Mouse (Mus musculus) midbrain, embryonic 16.5 days (tissue): ENCODE measurements around the gene Depdc1b. TPM values are rescaled to one million over a fixed set of nuclear protein-coding genes. Genes with fewer than 3 reads are reported as not detected.

Experiments used
- ATAC-seq: fragments of 200-750 bp; cut with Nextera tagmentation; 2 replicates; pipeline ENCODE4 v1.8.0; 2017; ENCODE audit warnings: moderate TSS enrichment
- H3K27ac ChIP-seq: fragments of 300-500 bp; sonication (generic); 2 replicates; pipeline ENCODE4 v1.5.1; 2014; ENCODE audit warnings: mild to moderate bottlenecking, low read length, mixed read lengths
- H3K27me3 ChIP-seq: fragments of 300-500 bp; sonication (generic); 2 replicates; pipeline ENCODE4 v1.6.1; 2014; ENCODE audit warnings: low read depth, low read length, mixed read lengths; ENCODE audit not compliant: control insufficient read depth, insufficient read depth
- H3K36me3 ChIP-seq: fragments of 300-500 bp; sonication (generic); 2 replicates; pipeline ENCODE4 v1.6.1; 2014; ENCODE audit warnings: mild to moderate bottlenecking, low read length, moderate library complexity, mixed read lengths; ENCODE audit not compliant: control insufficient read depth, insufficient read depth
- H3K4me1 ChIP-seq: fragments of 300-500 bp; sonication (generic); 2 replicates; pipeline ENCODE4 v1.6.1; 2014; ENCODE audit warnings: mild to moderate bottlenecking, low read length, mixed read lengths; ENCODE audit not compliant: control insufficient read depth, insufficient read depth
- H3K4me2 ChIP-seq: fragments of 300-500 bp; sonication (generic); 2 replicates; pipeline ENCODE4 v1.6.1; 2014; ENCODE audit warnings: mild to moderate bottlenecking, low read length, mixed read lengths
- H3K4me3 ChIP-seq: fragments of 300-500 bp; sonication (generic); 2 replicates; pipeline ENCODE4 v1.5.1; 2014; ENCODE audit warnings: low read depth, mild to moderate bottlenecking, low read length, moderate library complexity, mixed read lengths
- H3K9ac ChIP-seq: fragments of 300-500 bp; sonication (generic); 2 replicates; pipeline ENCODE4 v1.6.1; 2014; ENCODE audit warnings: low read depth, low read length, mixed read lengths
- H3K9me3 ChIP-seq: fragments of 300-500 bp; sonication (generic); replicated peaks from 2 replicates; pipeline ENCODE4 v1.6.1; 2014; ENCODE audit warnings: mild to moderate bottlenecking, low read length, mixed read lengths; ENCODE audit not compliant: control insufficient read depth, poor library complexity, severe bottlenecking
- WGBS: fragments of 180-500 bp; shearing (Covaris S2); extraction: QIAGEN DNeasy Blood & Tissue Kit; methylation state at CpG from one replicate; pipeline ENCODE4 v1.1.7; 2014; 5-methylcytosine and 5-hydroxymethylcytosine counted together
- polyA plus RNA-seq: library from polyadenylated mRNA; unstranded; fragments of >200 nt; fragmentation: Nextera tagmentation; extraction: Ambion mirVana; gene quantifications from 2 replicates; pipeline ENCODE4 v1.2.1, GENCODE M21; 2015

Depdc1b gene
- polyA plus RNA-seq, 1 experiment from 2014 or later, result 1.8 TPM

DNA sequence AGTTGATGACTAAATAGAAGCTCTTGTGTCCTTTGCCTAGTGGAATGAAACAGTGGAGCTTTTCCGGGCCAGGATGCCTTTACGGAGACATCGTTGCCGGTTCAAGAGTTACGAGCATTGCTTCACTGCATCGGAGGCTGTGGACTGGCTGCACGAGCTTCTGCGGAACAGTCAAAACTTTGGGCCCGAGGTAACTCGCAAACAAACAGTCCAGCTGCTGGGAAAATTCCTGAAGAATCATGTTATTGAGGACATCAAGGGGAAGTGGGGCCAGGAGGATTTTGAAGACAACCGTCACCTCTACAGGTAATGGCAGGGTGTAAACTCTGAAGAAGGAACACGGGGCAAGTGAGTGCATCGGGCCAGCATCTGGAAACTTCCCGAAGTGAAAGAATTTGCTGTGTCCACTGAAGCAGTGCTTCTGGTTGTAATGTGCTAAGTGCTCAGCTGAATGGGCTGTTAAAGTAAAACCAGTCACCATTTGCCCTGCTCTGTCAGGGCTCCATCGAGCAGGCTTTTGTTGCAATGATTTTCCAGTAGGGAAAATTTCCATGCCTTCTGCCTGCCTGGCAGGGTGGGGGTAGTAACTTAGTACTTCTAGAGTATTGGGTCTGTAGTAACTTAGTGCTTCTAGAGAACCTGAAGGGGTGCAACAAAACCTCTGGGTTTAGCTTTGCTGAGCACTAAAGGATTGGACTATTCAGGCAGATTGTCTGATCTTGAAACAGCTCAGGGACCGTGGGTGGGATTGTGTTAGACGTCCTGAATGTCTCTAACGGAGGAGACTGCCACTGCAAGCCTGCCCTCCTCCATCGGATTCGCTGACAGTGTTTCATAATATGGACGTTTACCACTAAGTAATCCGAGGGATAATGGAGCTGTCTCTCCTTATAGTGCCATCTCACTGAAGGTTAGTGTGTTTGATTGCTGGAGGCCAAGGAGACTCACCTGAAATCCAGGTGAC is 8.0 kb downstream of the Depdc1b start:
- H3K27me3 ChIP-seq, result no peaks in the 10 kb centered on the region
- no peaks in the 10 kb centered on the region for H3K36me3 ChIP-seq
- WGBS, result 92% methylated on average over 22 of the region's 22 CpGs
- no peaks in the 10 kb centered on the region for H3K9me3 ChIP-seq
- H3K27ac ChIP-seq, result no peak overlapping the region
- no peaks in the 10 kb centered on the region for H3K4me1 ChIP-seq
- no peak overlapping the region for H3K4me3 ChIP-seq
- H3K4me2 ChIP-seq, result no peak overlapping the region
- ATAC-seq, result no peak
- H3K9ac ChIP-seq, result no peak overlapping the region

DNA sequence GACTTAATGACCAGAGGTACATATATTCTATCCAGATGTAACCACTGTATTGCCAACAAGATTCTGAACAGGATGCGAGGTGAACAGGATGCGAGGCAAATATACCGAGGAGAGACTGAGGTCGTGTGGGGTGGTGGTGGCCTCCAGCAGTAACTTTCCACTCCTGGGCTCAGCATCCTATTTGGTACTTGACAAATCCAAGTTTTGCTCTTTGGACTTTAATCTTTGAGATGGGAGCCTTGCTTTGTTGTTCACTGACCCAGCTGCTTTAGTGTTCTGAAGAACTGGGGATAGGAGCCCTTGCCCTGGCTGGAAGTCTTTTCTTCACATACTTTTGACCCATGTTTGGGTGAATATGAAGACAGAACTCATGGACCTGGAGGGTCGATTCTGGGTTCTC is 9.7 kb downstream of the Depdc1b start:
- Histone ChIP-seq H3K4me2 (no peak overlapping the region), H3K36me3 (no peaks in the 10 kb centered on the region), H3K27ac (no peak overlapping the region), H3K4me3 (no peak overlapping the region), H3K27me3 (no peaks in the 10 kb centered on the region), H3K9ac (no peak overlapping the region), H3K4me1 (no peaks in the 10 kb centered on the region), H3K9me3 (no peaks in the 10 kb centered on the region)
- no peak for ATAC-seq
- WGBS, result 91% methylated on average over 5 of the region's 5 CpGs

DNA sequence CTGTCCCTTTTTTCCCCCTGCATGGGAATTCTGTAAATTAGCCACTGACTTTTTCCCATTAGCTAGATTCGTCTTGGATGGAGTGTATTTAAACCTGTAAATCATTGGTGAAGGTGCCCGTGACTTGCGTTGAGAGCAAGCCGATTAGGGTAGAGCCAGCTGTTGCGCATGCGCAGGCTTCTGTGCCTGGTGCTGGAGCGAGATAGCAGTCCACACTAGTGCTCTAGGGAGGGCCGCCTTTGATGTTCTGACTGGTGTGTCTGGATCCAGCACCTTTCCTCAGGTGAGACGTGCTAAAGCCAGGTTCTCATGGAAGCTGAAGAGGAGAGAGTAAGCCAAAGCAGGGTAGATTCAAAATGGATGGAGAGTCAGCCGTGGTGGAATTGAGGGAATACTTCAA is 10.2 kb downstream of the Depdc1b start:
- H3K9me3 ChIP-seq, result no peaks in the 10 kb centered on the region
- no peaks in the 10 kb centered on the region for H3K27me3 ChIP-seq
- H3K4me2 ChIP-seq, result no peak overlapping the region
- no peak overlapping the region for H3K27ac ChIP-seq
- WGBS, result 94% methylated on average over 10 of the region's 10 CpGs
- H3K4me3 ChIP-seq, result no peak overlapping the region
- ATAC-seq, result no peak
- no peaks in the 10 kb centered on the region for H3K36me3 ChIP-seq
- no peaks in the 10 kb centered on the region for H3K4me1 ChIP-seq
- no peak overlapping the region for H3K9ac ChIP-seq

DNA sequence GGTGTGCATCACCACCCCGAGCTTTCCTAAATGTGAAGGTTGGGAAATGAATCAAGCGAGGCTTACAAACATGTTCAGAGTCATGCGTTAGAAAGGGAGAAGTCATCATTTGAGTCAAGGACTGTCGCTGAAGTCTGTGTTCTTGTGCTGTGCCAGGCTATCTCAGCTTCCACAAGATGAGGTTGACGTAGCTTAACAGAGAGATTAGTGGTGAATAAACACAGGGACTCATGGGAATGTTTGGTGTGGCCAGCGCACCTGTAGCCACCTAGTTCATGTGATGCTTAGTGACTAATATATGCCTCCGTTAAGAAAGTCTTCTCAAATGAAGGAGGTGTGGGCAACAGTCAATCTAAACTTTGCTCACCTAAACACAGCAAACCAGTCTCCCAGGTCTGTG is 10.9 kb downstream of the Depdc1b start:
- H3K27ac ChIP-seq, result no peak overlapping the region
- H3K36me3 ChIP-seq, result no peaks in the 10 kb centered on the region
- no peaks in the 10 kb centered on the region for H3K27me3 ChIP-seq
- ATAC-seq, result no peak
- no peaks in the 10 kb centered on the region for H3K9me3 ChIP-seq
- no peak overlapping the region for H3K9ac ChIP-seq
- H3K4me3 ChIP-seq, result no peak overlapping the region
- no peaks in the 10 kb centered on the region for H3K4me1 ChIP-seq
- H3K4me2 ChIP-seq, result no peak overlapping the region
- 91% methylated on average over 7 of the region's 7 CpGs for WGBS

DNA sequence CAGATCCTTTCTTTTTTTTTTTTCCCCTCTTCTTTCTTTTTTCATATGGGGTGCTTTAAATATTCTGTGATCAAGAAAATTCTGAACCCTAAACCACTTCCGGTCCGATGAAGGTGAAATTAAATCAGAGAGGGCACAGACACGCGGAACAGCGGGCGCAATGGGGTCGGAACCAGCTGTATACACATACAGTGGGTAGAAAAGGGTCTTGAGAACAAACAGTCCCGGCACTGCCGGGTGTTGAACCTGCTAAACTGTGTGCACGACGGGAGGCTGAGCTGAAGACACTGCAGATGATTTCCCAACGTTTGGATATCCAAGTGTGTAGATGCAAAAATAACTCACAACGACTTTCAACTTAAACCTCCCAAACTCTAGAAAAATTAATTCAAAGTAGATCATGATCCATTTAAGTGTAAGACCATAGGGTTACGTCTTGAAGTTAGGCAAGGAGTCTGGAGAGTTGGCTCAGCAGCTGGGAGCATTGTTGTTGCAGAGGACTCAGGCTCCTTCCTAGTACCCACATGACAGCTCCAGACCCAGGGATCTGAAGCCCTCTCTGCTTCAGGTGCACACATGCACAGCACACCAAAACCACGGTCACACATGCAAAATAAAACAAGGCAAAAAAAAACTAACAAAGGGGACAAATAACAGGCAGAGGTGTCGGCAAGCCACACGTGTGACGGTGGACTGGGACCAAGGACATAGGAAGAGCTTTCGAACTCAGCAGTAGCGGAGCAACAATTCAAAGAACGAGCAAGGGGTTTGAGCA is 12.5 kb downstream of the Depdc1b start:
- H3K4me1 ChIP-seq, result no peaks in the 10 kb centered on the region
- H3K27me3 ChIP-seq, result no peaks in the 10 kb centered on the region
- ATAC-seq, result no peak
- H3K9ac ChIP-seq, result no peak overlapping the region
- WGBS, result 92% methylated on average over 21 of the region's 21 CpGs
- H3K4me2 ChIP-seq, result no peak overlapping the region
- H3K4me3 ChIP-seq, result no peak overlapping the region
- no peak overlapping the region for H3K27ac ChIP-seq
- no peaks in the 10 kb centered on the region for H3K36me3 ChIP-seq
- H3K9me3 ChIP-seq, result no peaks in the 10 kb centered on the region

DNA sequence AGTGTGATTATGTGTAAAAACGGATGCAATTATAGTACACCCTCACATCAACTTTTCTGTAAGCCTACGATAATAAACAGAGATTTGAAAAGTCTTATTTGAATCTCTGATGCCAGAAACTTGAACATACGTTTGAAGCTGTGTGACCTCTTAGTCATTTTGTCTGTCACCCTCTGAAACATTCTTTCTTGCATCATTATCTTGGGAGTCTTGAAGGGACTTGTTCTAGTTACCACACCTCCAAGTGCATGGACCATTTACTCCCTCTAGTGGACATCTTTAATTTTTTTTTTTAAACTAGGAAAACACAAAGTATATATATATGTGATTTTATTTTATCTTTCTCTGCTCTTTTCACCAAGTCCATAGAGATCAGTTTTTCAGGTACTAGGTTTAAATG is 13.6 kb downstream of the Depdc1b start:
- Histone ChIP-seq H3K36me3 (no peaks in the 10 kb centered on the region), H3K9ac (no peak overlapping the region), H3K27ac (no peak overlapping the region), H3K4me3 (no peak overlapping the region), H3K9me3 (no peaks in the 10 kb centered on the region), H3K4me2 (no peak overlapping the region), H3K27me3 (no peaks in the 10 kb centered on the region), H3K4me1 (no peaks in the 10 kb centered on the region)
- 71% methylated on average over 3 of the region's 3 CpGs for WGBS
- ATAC-seq, result no peak

DNA sequence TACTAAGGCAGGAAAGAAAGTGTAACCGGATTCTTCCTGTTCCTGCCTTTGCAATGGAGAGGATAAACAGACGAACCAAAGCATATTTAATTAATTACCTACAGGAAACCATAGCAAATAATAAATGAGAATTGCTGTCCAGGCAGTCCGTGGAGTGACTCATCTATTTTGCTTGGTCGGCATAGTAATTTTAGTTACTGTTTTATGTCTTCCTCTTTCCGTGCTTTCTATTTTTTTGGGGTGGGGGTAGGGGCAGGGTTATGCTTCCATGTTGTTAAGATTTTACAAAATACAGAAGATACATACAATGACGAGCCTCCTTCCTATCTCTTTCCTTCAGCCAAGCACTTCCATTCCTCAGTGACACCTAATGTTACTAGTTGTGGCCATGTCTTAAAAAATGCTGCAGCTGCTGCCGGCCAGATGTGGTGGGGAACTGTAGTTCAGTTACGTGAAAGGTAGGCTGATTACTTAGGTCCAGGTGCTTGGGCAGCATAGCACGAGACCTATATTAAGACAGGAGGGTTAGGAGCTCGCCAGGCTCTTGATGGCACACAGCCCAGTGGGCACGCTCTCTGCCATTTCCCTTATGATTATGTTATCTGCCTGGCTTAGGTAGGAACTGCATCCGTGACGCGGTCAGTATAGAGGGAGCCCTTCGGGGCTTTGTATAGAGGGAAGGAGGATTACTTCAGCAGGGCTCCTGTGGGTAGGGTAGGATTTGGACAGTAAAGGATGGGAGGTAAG is 19.3 kb downstream of the Depdc1b start:
- no peak overlapping the region for H3K9ac ChIP-seq
- 87% methylated on average over 15 of the region's 15 CpGs for WGBS
- H3K36me3 ChIP-seq, result no peaks in the 10 kb centered on the region
- no peaks in the 10 kb centered on the region for H3K9me3 ChIP-seq
- no peaks in the 10 kb centered on the region for H3K4me1 ChIP-seq
- H3K4me3 ChIP-seq, result no peak overlapping the region
- H3K27me3 ChIP-seq, result no peaks in the 10 kb centered on the region
- no peak overlapping the region for H3K4me2 ChIP-seq
- no peak overlapping the region for H3K27ac ChIP-seq
- no peak for ATAC-seq

DNA sequence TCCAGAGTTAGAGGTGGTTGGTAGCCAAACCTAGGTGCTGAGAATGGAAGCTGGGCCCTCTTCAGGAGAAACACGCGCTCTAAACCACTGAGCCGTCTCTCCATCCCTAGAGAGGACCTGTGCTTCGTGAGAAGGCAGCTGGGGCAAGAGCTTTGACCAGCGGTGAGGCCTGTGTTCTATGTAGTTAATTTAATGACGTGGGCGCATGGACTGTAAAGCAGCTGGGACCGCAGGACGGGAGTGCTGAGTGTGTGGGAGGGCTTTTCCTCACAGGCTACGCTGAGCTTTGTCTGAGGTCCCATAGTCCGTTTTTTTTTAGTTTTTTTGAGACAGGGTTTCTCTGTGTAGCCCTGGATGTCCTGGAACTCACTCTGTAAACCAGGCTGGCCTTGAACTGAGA is 20.1 kb downstream of the Depdc1b start:
- no peak overlapping the region for H3K4me2 ChIP-seq
- H3K27ac ChIP-seq, result no peak overlapping the region
- H3K4me1 ChIP-seq, result no peaks in the 10 kb centered on the region
- no peaks in the 10 kb centered on the region for H3K27me3 ChIP-seq
- no peaks in the 10 kb centered on the region for H3K9me3 ChIP-seq
- no peaks in the 10 kb centered on the region for H3K36me3 ChIP-seq
- H3K4me3 ChIP-seq, result no peak overlapping the region
- H3K9ac ChIP-seq, result no peak overlapping the region
- ATAC-seq, result no peak
- WGBS, result 89% methylated on average over 11 of the region's 11 CpGs
